Mouse (Mus musculus): Measurements from ENCODE around the gene Tnf. TPM values are rescaled to one million over a fixed set of nuclear protein-coding genes. Genes with fewer than 3 reads are reported as not detected.

Gene Tnf
- total and polyA plus RNA-seq, 3 experiments, result 0.34 to 0.80 TPM; not detected in 1

- Histone ChIP-seq H3K4me1 (ENCODE audit: control insufficient read depth, insufficient read depth, low read length) (peaks cover 2% of the 10 kb centered on the region), H3K79me2 (replicated peaks; ENCODE audit: control insufficient read depth, insufficient read depth, low read length) (no peaks in the 10 kb centered on the region), H3K27ac (peak overlapping the region; percentile 32; the same call in 1 of the 2 replicates), H3K4me3 (peak overlapping the region; percentile 60), H3K9ac (ENCODE audit: low read depth, low read length) (peak overlapping the region; percentile 70), H3K27me3 (ENCODE audit: control insufficient read depth, insufficient read depth, low read length) (no peaks in the 10 kb centered on the region; the same call in 1 of the 2 replicates), H3K36me3 (ENCODE audit: control insufficient read depth, insufficient read depth, low read length) (no peaks in the 10 kb centered on the region)
- peak; percentile 87 to 90 for DNase-seq
- TF ChIP-seq EP300 (IDR thresholded peaks at IDR 0.05; ENCODE audit: insufficient read depth, low read depth, low read length) (no peak), CTCF (IDR thresholded peaks at IDR 0.05) (no peak; the same call in 1 of the 2 replicates), POLR2A (IDR thresholded peaks at IDR 0.05; ENCODE audit: insufficient read depth, low read depth, low read length) (no peak)
- intact Hi-C loops (cut with DNase I), result loop anchor here (1.0 kb wide), 2 partner anchors 16 to 37 kb away; no protein-coding TSS in a partner anchor
- WGBS, result under 1% methylated on average over 66 of the region's 66 CpGs
Measured at GRCm38 (mm10) chr17:35195631-35196320, 6.0 kb downstream of the Tnf start.

GRCm38 (mm10) chr17:35194844-35195630, 6.8 kb downstream of the Tnf start:
- Histone ChIP-seq H3K9ac (ENCODE audit: low read depth, low read length) (peak overlapping the region; percentile 70), H3K36me3 (ENCODE audit: control insufficient read depth, insufficient read depth, low read length) (no peaks in the 10 kb centered on the region), H3K79me2 (replicated peaks; ENCODE audit: control insufficient read depth, insufficient read depth, low read length) (no peaks in the 10 kb centered on the region), H3K4me3 (peak overlapping the region; percentile 60), H3K4me1 (ENCODE audit: control insufficient read depth, insufficient read depth, low read length) (peaks cover 2% of the 10 kb centered on the region), H3K27me3 (ENCODE audit: control insufficient read depth, insufficient read depth, low read length) (no peaks in the 10 kb centered on the region; the same call in 1 of the 2 replicates), H3K27ac (peak overlapping the region; percentile 32; the same call in 1 of the 2 replicates)
- intact Hi-C loops (cut with DNase I), result loop anchor here (1.0 kb wide), 2 partner anchors 16 to 37 kb away; no protein-coding TSS in a partner anchor
- TF ChIP-seq POLR2A (IDR thresholded peaks at IDR 0.05; ENCODE audit: insufficient read depth, low read depth, low read length), result no peak
- TF ChIP-seq CTCF (IDR thresholded peaks at IDR 0.05), result no peak
- TF ChIP-seq EP300 (IDR thresholded peaks at IDR 0.05; ENCODE audit: insufficient read depth, low read depth, low read length), result no peak
- 43% methylated on average over 19 of the region's 19 CpGs for WGBS
- no peak for DNase-seq

- Histone ChIP-seq H3K9ac (ENCODE audit: low read depth, low read length) (no peak within 1 kb of the TSS; the same call in 1 of the 2 replicates), H3K36me3 (ENCODE audit: control insufficient read depth, insufficient read depth, low read length) (no peaks in the 10 kb centered on the region), H3K4me3 (peak within 1 kb of the TSS; percentile 60), H3K27ac (no peak within 1 kb of the TSS; the same call in 1 of the 2 replicates), H3K4me1 (ENCODE audit: control insufficient read depth, insufficient read depth, low read length) (peaks cover 2% of the 10 kb centered on the region), H3K79me2 (replicated peaks; ENCODE audit: control insufficient read depth, insufficient read depth, low read length) (no peaks in the 10 kb centered on the region), H3K27me3 (ENCODE audit: control insufficient read depth, insufficient read depth, low read length) (no peaks in the 10 kb centered on the region; the same call in 1 of the 2 replicates)
- TF ChIP-seq EP300 (IDR thresholded peaks at IDR 0.05; ENCODE audit: insufficient read depth, low read depth, low read length) (no peak), CTCF (IDR thresholded peaks at IDR 0.05) (no peak), POLR2A (IDR thresholded peaks at IDR 0.05; ENCODE audit: insufficient read depth, low read depth, low read length) (no peak)
- intact Hi-C loops (cut with DNase I), result no loop called here
- 58% methylated on average over 27 of the region's 28 CpGs for WGBS
- DNase-seq, result peak in 1 of 2 experiments; percentile 65
Measured at GRCm38 (mm10) chr17:35193881-35194843, 7.6 kb downstream of the Tnf start, which contains the start of gene Ltb. Ltb (plus strand) TSS chr17:35194439.

- WGBS, result 80% methylated on average over 5 of the region's 5 CpGs
- Histone ChIP-seq H3K9ac (ENCODE audit: low read depth, low read length) (no peak overlapping the region), H3K27me3 (ENCODE audit: control insufficient read depth, insufficient read depth, low read length) (no peaks in the 10 kb centered on the region; the same call in 1 of the 2 replicates), H3K4me3 (no peak overlapping the region), H3K4me1 (ENCODE audit: control insufficient read depth, insufficient read depth, low read length) (peaks cover 2% of the 10 kb centered on the region), H3K27ac (no peak overlapping the region), H3K79me2 (replicated peaks; ENCODE audit: control insufficient read depth, insufficient read depth, low read length) (no peaks in the 10 kb centered on the region), H3K36me3 (ENCODE audit: control insufficient read depth, insufficient read depth, low read length) (no peaks in the 10 kb centered on the region)
- TF ChIP-seq CTCF (IDR thresholded peaks at IDR 0.05) (no peak), EP300 (IDR thresholded peaks at IDR 0.05; ENCODE audit: insufficient read depth, low read depth, low read length) (no peak)
- DNase-seq, result no peak
- intact Hi-C loops (cut with DNase I), result no loop called here
Measured at GRCm38 (mm10) chr17:35192924-35193323, 8.9 kb downstream of the Tnf start.

- no peak for TF ChIP-seq EP300 (IDR thresholded peaks at IDR 0.05; ENCODE audit: insufficient read depth, low read depth, low read length)
- TF ChIP-seq CTCF (IDR thresholded peaks at IDR 0.05), result 0 out of 2 replicates have a peak, but pooled peaks have one; percentile 11
- Histone ChIP-seq H3K27ac (no peak overlapping the region), H3K27me3 (ENCODE audit: control insufficient read depth, insufficient read depth, low read length) (no peaks in the 10 kb centered on the region; the same call in 1 of the 2 replicates), H3K9ac (ENCODE audit: low read depth, low read length) (no peak overlapping the region), H3K4me3 (no peak overlapping the region), H3K4me1 (ENCODE audit: control insufficient read depth, insufficient read depth, low read length) (peaks cover 2% of the 10 kb centered on the region), H3K79me2 (replicated peaks; ENCODE audit: control insufficient read depth, insufficient read depth, low read length) (no peaks in the 10 kb centered on the region), H3K36me3 (ENCODE audit: control insufficient read depth, insufficient read depth, low read length) (no peaks in the 10 kb centered on the region)
- no peak for DNase-seq
- WGBS, result 69% methylated on average over 2 of the region's 2 CpGs
- intact Hi-C loops (cut with DNase I), result no loop called here
Measured at GRCm38 (mm10) chr17:35191723-35192122, 10.1 kb downstream of the Tnf start.
